Mouse (Mus musculus) brain, embryonic 14.5 days (tissue): ENCODE measurements around the gene Nans.

Experiments used
- CTCF ChIP-seq: fragments of 200-500 bp; IDR thresholded peaks from 2 replicates; pipeline ENCODE4 v1.5.1; 2012; ENCODE audit warnings: inconsistent platforms, mild to moderate bottlenecking, moderate library complexity, borderline replicate concordance; ENCODE audit not compliant: insufficient read depth, insufficient read length; ENCODE audit errors: extremely low read depth
- POLR2A ChIP-seq: fragments of 200-500 bp; IDR thresholded peaks from 2 replicates; pipeline ENCODE4 v1.6.1; 2012; ENCODE audit warnings: mild to moderate bottlenecking, inconsistent platforms, borderline replicate concordance; ENCODE audit not compliant: poor library complexity, insufficient read depth, insufficient read length, severe bottlenecking; ENCODE audit errors: extremely low read depth

GRCm38 (mm10) chr4:46535840-46536361, 46.9 kb downstream of the Nans start, which contains the start of gene Trim14:
- TF ChIP-seq POLR2A = no peak
- TF ChIP-seq CTCF = peak; percentile 28; the same call in 1 of the 2 replicates
